Comparison of ENCODE assay signal across 25 mouse cellular contexts in genomic region chr3:133763721-133764120, GRCm38 (mm10).
"Had no signal": no experiment of that assay in that cellular context is flagged by ENCODE, and none has a peak within 500 bp of the region (broad histone marks: within the 10 kb centered on the region; RNA-seq: fewer than 3 reads in every experiment).

No protein-coding gene starts in this region.

- H3K4me1 ChIP-seq: hindbrain, embryonic 10.5 days; hindbrain, embryonic 12.5 days; intestine, embryonic 15.5 days; limb, embryonic 10.5 days; limb, embryonic 12.5 days; liver, embryonic 13.5 days; liver, embryonic 15.5 days had no signal

- H3K9ac ChIP-seq: heart, embryonic 12.5 days; hindbrain, embryonic 12.5 days; hindbrain, embryonic 14.5 days; intestine, embryonic 15.5 days; limb, embryonic 12.5 days; liver, embryonic 13.5 days; liver, embryonic 15.5 days; liver, postnatal 0 days had no signal

- ATAC-seq: forebrain, embryonic 16.5 days; hindbrain, embryonic 16.5 days; inflammation-experienced regulatory T-cells, adult 6 months; intestine, embryonic 15.5 days; intestine, postnatal 0 days; liver, postnatal 0 days had no signal

- H3K27ac ChIP-seq: gastrocnemius, adult 2 months; heart, embryonic 10.5 days; hindbrain, embryonic 10.5 days; hindbrain, embryonic 12.5 days; hindbrain, embryonic 14.5 days; intestine, embryonic 15.5 days; kidney, postnatal 0 days; layer of hippocampus, adult 2 months; left cerebral cortex, adult 2 months; limb, embryonic 10.5 days; limb, embryonic 12.5 days; liver, embryonic 13.5 days; liver, embryonic 15.5 days had no signal

- H3K4me3 ChIP-seq: gastrocnemius, adult 2 months; heart, embryonic 10.5 days; heart, embryonic 12.5 days; hindbrain, embryonic 10.5 days; hindbrain, embryonic 12.5 days; intestine, embryonic 15.5 days; layer of hippocampus, adult 2 months; left cerebral cortex, adult 2 months; limb, embryonic 10.5 days; limb, embryonic 12.5 days; liver, embryonic 13.5 days; liver, embryonic 15.5 days had no signal

- H3K4me2 ChIP-seq: heart, embryonic 12.5 days; hindbrain, embryonic 12.5 days; hindbrain, embryonic 14.5 days; intestine, embryonic 15.5 days; limb, embryonic 12.5 days; liver, embryonic 13.5 days; liver, embryonic 15.5 days had no signal

- DNase-seq: gastrocnemius, adult 2 months; gastrocnemius, postnatal 10 days; gastrocnemius, postnatal 25 days; heart, adult 18-20 months; heart, postnatal 10 days; heart, postnatal 4 days; liver; liver, embryonic 13.5 days; liver, postnatal 0 days had no signal

- H3K36me3 ChIP-seq: heart, embryonic 10.5 days; heart, embryonic 12.5 days; hindbrain, embryonic 10.5 days; hindbrain, embryonic 12.5 days; intestine, embryonic 15.5 days; limb, embryonic 10.5 days; limb, embryonic 12.5 days; liver, embryonic 13.5 days; liver, embryonic 15.5 days had no signal

- H3K27me3 ChIP-seq: heart, embryonic 12.5 days; hindbrain, embryonic 12.5 days; intestine, embryonic 15.5 days; limb, embryonic 12.5 days; liver, embryonic 13.5 days; liver, embryonic 15.5 days had no signal

- H3K9me3 ChIP-seq: heart, embryonic 10.5 days; heart, embryonic 12.5 days; hindbrain, embryonic 10.5 days; hindbrain, embryonic 12.5 days; intestine, embryonic 15.5 days; limb, embryonic 10.5 days; limb, embryonic 12.5 days; liver, embryonic 13.5 days; liver, embryonic 15.5 days had no signal
